Mouse (Mus musculus) 3T3-L1 (cell line): ENCODE measurements around the gene Kctd19.

Experiments used
- DNase-seq: peaks from one replicate; pipeline ENCODE4 v3.0.0-alpha.2; 2015; ENCODE audit warnings: low read depth, low spot score

Kctd19 gene

DNA sequence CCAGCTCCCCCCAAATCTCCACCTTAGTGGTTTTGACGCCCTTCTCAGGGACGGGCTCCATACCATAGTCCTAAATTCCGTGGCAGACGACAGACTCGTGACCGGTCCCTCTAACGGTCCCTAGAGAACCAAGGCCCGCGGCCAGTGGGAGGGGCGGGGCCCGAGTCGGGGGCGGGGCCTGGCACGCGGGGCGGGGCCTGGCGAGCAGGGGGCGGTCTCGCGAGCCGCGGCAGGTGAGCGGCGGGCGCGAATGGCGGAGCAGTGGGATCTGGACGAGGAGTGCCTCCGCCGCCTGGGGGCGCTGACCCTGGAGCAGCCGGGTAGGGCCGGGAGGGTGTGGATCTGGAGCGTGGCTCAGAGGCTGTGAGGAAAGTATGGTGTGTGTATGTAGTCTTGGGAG is at the start of gene Kctd19, which contains the start of gene Lrrc36:
Kctd19 (minus strand) TSS at position 112 of the 400 bp plus-strand sequence.
Lrrc36 (plus strand) TSS at position 181 of the 400 bp plus-strand sequence.
- DNase-seq, result no peak

DNA sequence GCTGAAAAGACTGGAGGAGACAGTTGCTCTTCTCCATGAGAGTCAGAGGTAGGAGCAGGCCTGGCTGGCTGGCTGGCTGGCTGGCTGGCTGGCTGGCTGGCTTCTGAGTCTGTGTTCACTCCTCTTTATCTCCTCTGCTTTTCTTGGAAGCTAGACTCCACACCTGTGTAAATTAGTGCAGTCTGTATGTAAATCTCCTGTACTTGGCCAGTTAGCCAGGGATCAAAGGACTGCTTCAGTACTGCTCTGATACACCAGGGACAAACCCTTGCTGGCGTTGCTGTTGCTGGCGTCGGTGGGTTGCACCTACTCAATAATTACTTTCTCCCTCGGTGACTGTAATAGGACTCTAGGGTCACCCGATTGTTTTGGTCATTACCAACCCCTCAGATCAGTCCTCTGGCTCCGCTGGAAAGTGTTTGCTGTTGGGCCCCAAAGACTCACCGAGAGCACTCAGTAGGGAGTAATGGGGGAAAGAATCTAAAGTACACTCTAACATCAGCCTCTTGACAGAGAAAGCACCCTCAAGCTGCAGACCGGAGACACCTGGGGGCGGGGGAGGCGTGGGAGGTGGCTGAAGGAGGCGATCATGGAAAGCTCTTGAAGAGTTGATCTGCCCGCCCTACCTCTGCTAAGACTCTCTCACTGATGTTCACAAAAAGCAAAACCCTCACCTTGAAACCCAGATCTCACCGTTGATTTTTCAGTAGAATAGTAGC is 47.9 kb upstream of the Kctd19 start:
- no peak for DNase-seq

- DNase-seq, result no peak
Observed at GRCm38 (mm10) chr8:105455218-105455617, 41.9 kb upstream of the Kctd19 start.

DNA sequence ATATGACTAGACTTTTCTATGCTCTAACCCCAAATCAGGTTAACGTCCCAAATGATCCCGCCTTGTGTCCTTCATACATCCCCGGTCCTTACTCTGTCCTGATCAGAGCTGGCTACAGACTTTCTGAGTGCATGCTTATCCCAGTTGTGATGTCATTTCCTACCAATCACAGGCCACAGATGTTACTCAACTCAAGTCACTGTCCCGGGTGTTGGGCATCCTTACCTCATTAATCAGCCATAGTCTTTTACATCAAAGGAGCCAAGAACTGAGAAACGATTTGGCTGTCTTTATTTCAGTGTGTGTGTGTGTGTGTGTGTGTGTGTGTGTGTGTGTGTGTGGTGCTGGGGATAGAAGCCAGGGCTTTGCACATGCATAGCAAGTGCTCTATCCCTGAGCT is 40.8 kb upstream of the Kctd19 start:
- no peak for DNase-seq

GRCm38 (mm10) chr8:105453296-105453695 is 40.0 kb upstream of the Kctd19 start:
- peak; percentile 63 for DNase-seq

- no peak for DNase-seq
Observed at GRCm38 (mm10) chr8:105451903-105452603, 38.8 kb upstream of the Kctd19 start.

DNA sequence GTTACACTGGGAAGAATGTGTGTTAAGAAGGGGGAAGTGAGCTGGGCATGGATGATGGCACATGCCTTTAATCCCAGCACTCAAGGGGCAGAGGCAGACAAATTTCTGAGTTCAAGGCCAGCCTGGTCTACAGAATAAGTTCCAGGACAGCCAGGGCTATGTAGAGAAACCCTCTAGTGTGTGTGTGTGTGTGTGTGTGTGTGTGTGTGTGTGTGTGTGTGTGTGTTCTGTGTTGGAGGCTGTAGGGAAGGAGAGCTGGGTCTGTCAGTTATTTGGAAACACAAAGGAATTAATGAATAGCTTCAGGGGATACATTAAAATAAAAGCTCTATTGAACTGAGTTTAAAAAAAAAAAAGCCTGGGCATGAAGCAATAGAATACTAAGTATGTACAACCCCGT is 37.7 kb upstream of the Kctd19 start:
- DNase-seq, result no peak

GRCm38 (mm10) chr8:105448596-105448995 is 35.3 kb upstream of the Kctd19 start:
- DNase-seq, result no peak

GRCm38 (mm10) chr8:105448188-105448587 is 34.9 kb upstream of the Kctd19 start:
- no peak for DNase-seq

DNA sequence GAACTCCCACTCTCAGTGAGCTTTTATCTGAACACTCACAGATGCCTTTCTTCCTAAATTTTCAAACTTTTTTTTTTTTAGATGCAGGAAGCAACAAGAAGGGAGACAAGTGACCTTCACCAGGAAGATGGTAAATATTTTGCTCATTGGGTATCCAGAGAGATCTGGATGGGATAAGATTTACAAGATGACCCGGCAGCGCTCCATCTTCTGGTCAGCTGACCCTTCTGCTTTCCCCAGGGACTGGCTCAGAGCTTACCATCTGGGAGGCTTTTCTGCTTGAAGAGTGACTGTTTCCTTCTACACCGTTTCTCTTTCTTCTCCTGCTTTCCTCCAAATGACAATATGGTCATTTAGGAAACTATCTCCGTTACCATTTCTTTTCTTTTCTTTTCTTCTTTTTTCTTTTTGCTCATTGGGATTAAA is 32.8 kb upstream of the Kctd19 start:
- DNase-seq, result no peak

GRCm38 (mm10) chr8:105445296-105446126 is 32.2 kb upstream of the Kctd19 start:
- no peak for DNase-seq

DNA sequence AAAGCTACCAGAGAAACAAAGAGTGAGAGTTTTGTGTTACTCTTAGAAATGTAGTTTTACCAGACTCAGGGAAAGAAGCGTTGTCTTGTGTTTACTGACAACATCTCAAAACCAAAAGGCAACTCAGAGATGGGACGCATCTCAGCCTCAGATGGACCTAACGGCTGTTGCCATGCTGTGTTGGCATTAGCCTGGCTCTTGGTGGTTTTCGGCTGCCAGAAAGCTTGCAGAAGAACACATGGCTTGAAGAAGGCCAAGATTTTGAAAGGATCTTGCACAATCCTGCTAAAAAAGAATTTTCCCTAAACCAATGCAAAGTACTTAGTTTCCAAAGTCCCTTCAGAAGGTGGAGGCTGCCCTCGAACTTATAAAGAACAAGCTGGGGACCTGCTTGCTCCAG is 29.4 kb upstream of the Kctd19 start:
- DNase-seq, result no peak

DNA sequence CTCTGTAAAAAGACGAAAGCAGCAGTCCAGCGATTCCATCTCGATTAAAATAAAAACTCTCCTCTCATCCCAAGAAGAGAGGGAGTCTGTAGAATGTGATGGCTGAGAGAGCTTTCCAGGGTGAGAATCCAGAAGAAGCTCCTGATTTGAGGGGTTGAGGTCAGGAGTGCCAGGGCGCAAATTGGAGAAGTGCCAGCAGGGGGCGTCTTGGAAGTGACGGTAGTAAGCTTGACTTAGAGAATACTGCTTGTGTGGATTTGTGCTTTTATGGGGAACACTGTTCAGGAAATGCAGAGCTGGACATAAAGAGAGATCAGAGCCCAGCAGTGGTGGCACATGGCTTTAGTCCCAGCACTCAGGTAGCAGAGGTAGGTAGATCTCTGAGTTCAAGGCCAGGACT is 28.1 kb upstream of the Kctd19 start:
- DNase-seq, result peak; percentile 44

DNA sequence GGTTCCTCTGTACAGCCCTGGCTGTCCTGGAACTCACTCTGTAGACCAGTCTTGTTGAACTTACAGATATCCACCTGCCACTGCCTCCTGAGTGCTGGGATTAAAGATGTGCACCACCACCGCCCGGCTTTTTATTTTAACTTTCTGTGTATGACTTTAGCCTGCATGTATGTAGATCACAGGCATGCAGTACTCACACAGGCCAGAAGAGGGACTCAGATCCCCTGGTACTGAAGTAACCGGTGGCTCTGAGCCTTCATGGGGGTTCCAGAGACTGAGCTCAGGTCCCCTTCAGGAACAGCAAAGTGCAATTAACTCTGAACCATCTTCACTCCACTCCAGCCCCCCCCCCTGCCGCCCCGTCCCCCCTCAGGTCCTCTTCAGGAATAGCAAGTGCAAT is 25.6 kb upstream of the Kctd19 start:
- DNase-seq, result peak; percentile 58

DNA sequence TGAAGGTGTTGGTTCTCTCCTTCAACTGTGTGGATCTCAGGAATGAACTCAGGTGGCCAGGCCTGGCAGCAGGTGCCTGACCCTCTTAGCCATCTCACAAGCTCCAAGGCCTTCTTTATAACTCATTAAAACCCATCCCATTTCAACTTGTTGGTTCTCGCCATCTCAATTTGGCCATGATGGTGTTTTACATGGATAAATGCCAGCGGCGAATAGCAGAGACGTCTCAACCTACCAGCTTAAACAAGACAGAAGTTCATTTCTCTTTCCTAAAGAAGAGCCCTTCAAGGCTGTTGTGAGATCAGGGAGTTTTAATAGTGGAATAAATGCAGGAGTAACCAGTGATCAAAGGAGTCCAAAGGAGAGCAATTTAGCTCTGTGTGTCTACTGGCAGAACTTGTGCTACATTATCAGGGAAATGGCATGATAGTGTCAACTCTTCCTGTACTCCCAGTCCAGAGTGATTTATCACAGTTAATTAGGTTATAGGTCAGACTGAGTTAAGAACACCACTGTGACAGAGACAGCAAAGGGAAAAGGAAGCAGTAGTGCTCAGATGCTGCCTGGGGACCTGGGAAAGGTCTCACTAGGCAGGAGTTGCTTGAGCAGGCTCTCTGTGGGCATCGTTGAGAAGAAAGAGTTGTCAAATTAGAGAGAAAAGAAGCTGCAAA is 23.9 kb upstream of the Kctd19 start:
- no peak for DNase-seq

GRCm38 (mm10) chr8:105436218-105436617 is 22.9 kb upstream of the Kctd19 start:
- DNase-seq, result no peak

GRCm38 (mm10) chr8:105434136-105434535 is 20.8 kb upstream of the Kctd19 start:
- no peak for DNase-seq

GRCm38 (mm10) chr8:105433511-105433910 is 20.2 kb upstream of the Kctd19 start:
- DNase-seq, result no peak

DNA sequence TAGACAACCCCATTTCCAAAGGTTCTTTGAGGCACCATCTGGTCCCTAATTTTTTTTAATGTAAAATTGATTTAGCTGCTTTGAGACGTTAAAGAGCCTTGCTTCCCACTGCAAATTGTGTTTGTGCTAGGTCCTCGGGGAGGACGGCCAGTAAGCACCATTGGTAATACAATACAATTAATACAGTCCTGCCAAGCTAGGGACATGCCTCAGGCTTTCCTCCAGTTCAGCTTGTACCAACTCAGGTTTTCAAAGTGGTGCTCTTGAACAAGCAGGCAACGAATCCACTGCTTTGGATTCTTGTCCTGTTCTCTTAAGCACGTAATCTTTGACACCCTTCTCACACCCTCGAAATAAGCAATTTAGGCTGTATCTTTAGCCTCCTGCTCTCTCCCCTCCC is 19.7 kb upstream of the Kctd19 start:
- no peak for DNase-seq

GRCm38 (mm10) chr8:105431743-105432515 is 18.6 kb upstream of the Kctd19 start:
- DNase-seq, result no peak

DNA sequence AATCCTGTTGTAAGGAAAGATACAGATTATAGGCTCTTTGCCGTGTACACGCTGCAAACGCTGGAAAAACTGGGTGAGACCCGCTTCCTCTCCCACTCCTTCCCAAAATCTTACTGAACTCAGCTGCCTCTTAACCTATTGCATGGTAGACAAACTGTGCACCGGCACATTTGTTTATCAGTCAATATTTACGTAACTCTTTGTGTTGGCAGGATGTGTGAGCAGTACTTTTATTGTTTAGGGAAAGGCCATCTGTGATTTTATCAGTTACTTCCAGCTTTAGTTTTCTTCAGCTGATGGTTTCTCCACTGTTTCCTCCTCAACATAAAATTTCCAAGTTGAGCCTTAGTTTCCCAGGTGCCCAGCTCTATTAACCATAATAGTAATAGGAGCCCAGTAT is 13.6 kb upstream of the Kctd19 start:
- no peak for DNase-seq
